Mouse (Mus musculus) granulocyte monocyte progenitor cell, adult 5-6 weeks (primary cell): ENCODE measurements at regions not wholly inside any gene's neighbourhood (a gene's known extent, or its start where the extent isn't known, plus 50 kb on each side); places are given as distances from the start of the nearest gene placed in this dataset.

Experiments used
- ATAC-seq: replicated peaks from 2 replicates; pipeline ENCODE4 v1.8.0; 2016; ENCODE audit warnings: mild to moderate bottlenecking, moderate TSS enrichment, inconsistent platforms; ENCODE audit not compliant: poor library complexity, severe bottlenecking

GRCm38 (mm10) chr10:21773548-21773947 lies 108.4 kb upstream of the Sgk1 start:
- no peak for ATAC-seq

GRCm38 (mm10) chr10:21775441-21775840 lies 106.5 kb upstream of the Sgk1 start:
- ATAC-seq = no peak

GRCm38 (mm10) chr10:21775911-21776761 lies 105.8 kb upstream of the Sgk1 start:
- peak; percentile 63; the same call in 1 of the 2 replicates for ATAC-seq

- no peak for ATAC-seq
Observed at GRCm38 (mm10) chr10:21776762-21777080, 105.3 kb upstream of the Sgk1 start.

GRCm38 (mm10) chr10:21777103-21777502 lies 104.9 kb upstream of the Sgk1 start:
- ATAC-seq = peak; percentile 87

GRCm38 (mm10) chr10:21783478-21783877 lies 98.5 kb upstream of the Sgk1 start:
- no peak for ATAC-seq

GRCm38 (mm10) chr10:21785110-21785509 lies 96.9 kb upstream of the Sgk1 start:
- no peak for ATAC-seq

- no peak for ATAC-seq
Observed at GRCm38 (mm10) chr10:21785785-21786184, 96.2 kb upstream of the Sgk1 start.

GRCm38 (mm10) chr10:21789847-21790530 lies 92.0 kb upstream of the Sgk1 start:
- ATAC-seq = no peak

GRCm38 (mm10) chr10:21790991-21791390 lies 91.0 kb upstream of the Sgk1 start:
- peak; percentile 14 for ATAC-seq

GRCm38 (mm10) chr10:21792431-21792830 lies 89.6 kb upstream of the Sgk1 start:
- ATAC-seq = no peak

- ATAC-seq = no peak
Observed at GRCm38 (mm10) chr10:21793641-21794040, 88.3 kb upstream of the Sgk1 start.

GRCm38 (mm10) chr10:21796386-21796785 lies 85.6 kb upstream of the Sgk1 start:
- ATAC-seq = no peak

- ATAC-seq = no peak
Observed at GRCm38 (mm10) chr10:21798103-21798502, 83.9 kb upstream of the Sgk1 start.

- no peak for ATAC-seq
Observed at GRCm38 (mm10) chr10:21801556-21801955, 80.4 kb upstream of the Sgk1 start.

GRCm38 (mm10) chr10:21803184-21803583 lies 78.8 kb upstream of the Sgk1 start:
- no peak for ATAC-seq

- no peak for ATAC-seq
Observed at GRCm38 (mm10) chr10:21804761-21805160, 77.2 kb upstream of the Sgk1 start.

- ATAC-seq = no peak
Observed at GRCm38 (mm10) chr10:21805606-21806005, 76.4 kb upstream of the Sgk1 start.

GRCm38 (mm10) chr10:21806716-21807115 lies 75.3 kb upstream of the Sgk1 start:
- no peak for ATAC-seq

- no peak for ATAC-seq
Observed at GRCm38 (mm10) chr10:21819686-21820085, 62.3 kb upstream of the Sgk1 start.

- no peak for ATAC-seq
Observed at GRCm38 (mm10) chr10:21821421-21821820, 60.6 kb upstream of the Sgk1 start.
